Mouse (Mus musculus) testis, adult 2 months (tissue): Measurements from ENCODE around the gene Pnkp.

ENCODE experiments used
- CTCF ChIP-seq: fragments of 200-500 bp; IDR thresholded peaks from 2 replicates; pipeline ENCODE4 v1.5.1; 2012; ENCODE audit warnings: low read depth, mild to moderate bottlenecking, inconsistent platforms, low read length, moderate library complexity; ENCODE audit not compliant: control insufficient read depth, insufficient read depth, insufficient replicate concordance
- POLR2A ChIP-seq: fragments of 200-500 bp; IDR thresholded peaks from 2 replicates; pipeline ENCODE4 v1.6.1; 2012; ENCODE audit warnings: low read depth, mild to moderate bottlenecking, inconsistent platforms, low read length, moderate library complexity; ENCODE audit not compliant: control insufficient read depth

DNA sequence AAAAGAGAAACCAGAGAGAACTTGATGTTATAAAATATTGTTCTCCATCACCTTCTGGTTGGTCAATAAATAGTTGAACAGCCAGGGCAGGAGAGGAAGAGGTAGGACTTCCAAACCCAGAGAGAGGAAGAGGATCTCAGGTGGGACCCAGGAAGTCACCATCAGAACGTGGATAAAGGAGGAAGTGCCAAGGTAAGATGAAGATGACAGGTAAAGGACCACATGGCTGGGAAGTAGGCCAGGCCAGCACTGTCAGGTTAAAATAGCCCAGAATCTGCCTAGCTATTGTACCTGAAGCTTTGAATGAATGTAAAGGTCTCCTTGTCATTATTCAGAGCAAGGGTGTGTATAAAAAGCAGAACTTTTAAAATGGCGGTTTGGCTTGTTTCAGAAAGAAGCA lies 48.0 kb upstream of the Pnkp start:
- TF ChIP-seq POLR2A (no peak), CTCF (no peak)
